Mouse (Mus musculus): ENCODE results near the gene Tkt. TPM values are rescaled to one million over a fixed set of nuclear protein-coding genes. Genes with fewer than 3 reads are reported as not detected.

The Tkt gene
- polyA plus RNA-seq, 1 experiment from 2014 or later, result 288 TPM

DNA sequence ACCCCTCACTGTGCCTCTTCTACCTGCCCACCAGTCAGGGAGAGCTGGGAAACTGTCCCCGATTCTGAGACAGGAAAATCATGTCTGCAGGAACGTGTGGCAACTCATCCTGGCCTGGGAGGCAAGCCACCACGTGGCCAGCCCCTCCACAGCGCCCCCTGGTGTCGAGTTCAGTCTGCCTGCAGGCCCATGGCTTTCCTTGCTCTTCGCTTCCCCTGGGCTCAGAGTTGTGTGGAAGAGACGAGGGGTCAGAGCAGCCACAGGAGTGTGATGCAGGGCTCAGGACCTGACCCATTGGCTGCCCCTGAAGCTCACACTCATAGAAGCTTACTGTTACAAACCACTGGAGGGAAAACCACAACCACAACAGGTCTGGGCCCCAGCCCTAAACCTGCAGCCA, 64.4 kb downstream of the Tkt start:
- Histone ChIP-seq H3K4me1 (replicated peaks) (no peaks in the 10 kb centered on the region), H3K4me3 (no peak overlapping the region), H3K4me2 (no peak overlapping the region), H3K27ac (replicated peaks) (no peak overlapping the region), H3K27me3 (no peaks in the 10 kb centered on the region), H3K9me3 (no peaks in the 10 kb centered on the region), H3K36me3 (no peaks in the 10 kb centered on the region), H3K9ac (no peak overlapping the region)
- no peak for ATAC-seq (ENCODE audit: low FRiP score, low read depth)
- 22% methylated on average over 7 of the region's 7 CpGs for WGBS

DNA sequence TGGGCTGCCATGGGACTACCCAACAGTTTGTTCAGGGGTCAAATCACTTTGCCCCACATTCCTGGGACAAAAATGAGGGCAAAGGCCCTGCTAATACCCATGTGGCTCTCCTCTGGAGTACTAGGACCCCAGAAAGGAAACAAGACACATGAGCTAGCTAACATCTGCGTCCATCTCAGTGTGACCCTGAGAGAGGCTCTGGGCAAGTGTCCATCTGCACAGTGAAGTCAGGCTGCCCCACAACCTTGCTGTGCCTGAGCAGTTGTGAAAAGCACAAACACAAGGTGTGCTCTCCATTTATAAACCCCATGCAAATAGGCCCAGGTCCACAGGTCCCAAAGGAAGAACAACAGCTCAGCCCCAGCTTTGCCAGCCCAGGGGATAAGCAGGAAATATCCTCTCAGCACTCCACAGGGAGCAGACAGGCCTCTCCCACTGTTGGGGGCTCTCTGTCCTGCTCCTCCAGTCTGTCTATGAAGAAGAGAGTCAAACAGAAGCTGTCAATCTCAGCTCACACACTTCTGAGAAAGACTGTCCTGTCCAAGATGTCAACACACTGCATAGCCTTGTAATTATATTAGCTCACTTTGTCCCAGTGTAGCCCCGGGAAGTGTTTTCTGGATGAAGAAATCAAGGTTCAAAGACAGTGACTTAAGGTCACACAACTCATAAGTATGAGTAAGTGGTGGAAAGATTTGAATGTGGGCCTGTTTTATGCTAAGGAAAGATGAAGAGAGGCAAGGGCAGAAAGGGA, 65.0 kb downstream of the Tkt start:
- no peaks in the 10 kb centered on the region for H3K4me1 ChIP-seq (replicated peaks)
- H3K36me3 ChIP-seq, result no peaks in the 10 kb centered on the region
- ATAC-seq (ENCODE audit: low FRiP score, low read depth), result no peak
- 81% methylated on average over 2 of the region's 2 CpGs for WGBS
- no peak overlapping the region for H3K4me2 ChIP-seq
- H3K4me3 ChIP-seq, result no peak overlapping the region
- H3K9me3 ChIP-seq, result no peaks in the 10 kb centered on the region
- no peak overlapping the region for H3K27ac ChIP-seq (replicated peaks)
- H3K9ac ChIP-seq, result no peak overlapping the region
- H3K27me3 ChIP-seq, result no peaks in the 10 kb centered on the region

DNA sequence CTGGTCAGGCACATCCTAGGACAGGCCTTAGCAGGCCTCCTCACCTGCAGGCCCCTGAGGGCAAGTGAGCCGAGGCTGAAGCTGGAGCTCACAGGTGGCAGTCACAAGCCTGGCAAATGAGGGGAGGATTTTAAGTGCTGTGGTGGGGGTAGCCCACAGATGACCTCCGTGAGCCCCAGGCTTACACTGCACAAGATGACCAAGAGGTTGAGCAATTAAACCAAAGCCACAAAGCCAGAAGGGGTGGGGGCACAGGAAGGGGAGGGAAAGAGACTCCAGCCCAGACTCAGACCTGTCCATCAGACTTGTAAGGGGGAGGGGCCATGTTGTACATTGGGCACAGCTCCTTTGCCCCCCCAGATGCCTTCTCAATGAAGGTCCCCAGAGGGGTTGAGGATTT, 68.6 kb downstream of the Tkt start:
- H3K9ac ChIP-seq, result no peak overlapping the region
- H3K27ac ChIP-seq (replicated peaks), result no peak overlapping the region
- no peaks in the 10 kb centered on the region for H3K4me1 ChIP-seq (replicated peaks)
- H3K36me3 ChIP-seq, result no peaks in the 10 kb centered on the region
- no peaks in the 10 kb centered on the region for H3K27me3 ChIP-seq
- H3K9me3 ChIP-seq, result no peaks in the 10 kb centered on the region
- H3K4me3 ChIP-seq, result no peak overlapping the region
- H3K4me2 ChIP-seq, result no peak overlapping the region
- ATAC-seq (ENCODE audit: low FRiP score, low read depth), result no peak
- 70% methylated on average over 2 of the region's 2 CpGs for WGBS

DNA sequence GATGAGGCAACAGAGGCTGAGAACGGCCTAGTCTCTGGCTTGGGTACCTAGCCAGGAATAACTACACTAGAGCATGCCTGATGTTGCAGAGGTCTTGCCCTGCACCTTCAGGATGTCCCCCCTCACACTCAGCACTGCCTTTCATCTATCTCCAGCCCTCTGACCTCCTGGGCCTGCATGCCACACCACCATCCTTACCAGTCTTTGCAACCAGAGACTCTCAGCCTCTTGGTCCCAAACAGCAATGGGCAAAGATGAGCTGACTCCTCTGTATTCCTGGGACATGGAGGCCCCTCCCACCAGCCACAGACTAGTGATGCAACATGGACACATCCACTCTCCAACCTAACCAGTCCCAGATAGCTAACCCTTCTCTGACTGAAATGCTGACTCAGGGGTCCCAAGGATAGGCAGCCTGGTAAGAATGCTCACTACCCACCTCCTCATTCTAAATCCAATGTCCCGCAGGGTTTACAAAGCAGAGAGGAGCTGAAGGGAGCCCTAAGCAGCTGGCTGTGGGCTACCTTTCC, 70.7 kb downstream of the Tkt start:
- 88% methylated on average over 2 of the region's 2 CpGs for WGBS
- ATAC-seq (ENCODE audit: low FRiP score, low read depth), result no peak
- Histone ChIP-seq H3K4me2 (no peak overlapping the region), H3K27ac (replicated peaks) (no peak overlapping the region), H3K9ac (no peak overlapping the region), H3K27me3 (no peaks in the 10 kb centered on the region), H3K4me3 (no peak overlapping the region), H3K4me1 (replicated peaks) (no peaks in the 10 kb centered on the region), H3K9me3 (no peaks in the 10 kb centered on the region), H3K36me3 (no peaks in the 10 kb centered on the region)

DNA sequence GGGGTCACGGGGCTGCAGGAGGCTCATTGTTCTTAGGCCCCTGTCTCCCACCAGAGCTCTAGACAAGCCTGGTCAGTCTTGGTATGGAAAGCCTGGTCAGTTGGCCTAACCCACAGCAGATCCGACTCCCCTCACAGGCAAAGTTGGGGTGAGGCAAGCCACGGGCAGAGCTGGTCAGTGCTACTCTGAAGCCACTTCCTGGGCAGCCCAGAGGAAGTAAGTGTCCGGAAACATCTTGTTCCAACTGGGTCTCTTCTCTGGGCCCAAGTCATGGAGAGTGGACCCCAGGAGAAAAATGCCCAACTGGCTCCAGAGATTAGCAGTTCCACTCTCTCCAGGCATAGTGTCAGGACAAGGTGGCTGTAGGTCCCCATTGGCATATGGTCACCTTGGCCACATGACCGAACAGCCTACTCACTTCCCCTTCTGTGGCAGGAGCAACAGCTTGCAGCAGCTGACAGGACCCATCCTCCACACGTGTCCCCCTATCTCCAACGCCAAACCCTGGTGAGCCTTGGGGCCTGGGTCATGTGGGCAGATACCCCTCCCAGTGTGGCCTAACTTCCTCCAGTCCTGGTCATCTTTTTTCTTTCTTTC, 71.9 kb downstream of the Tkt start:
- Histone ChIP-seq H3K36me3 (no peaks in the 10 kb centered on the region), H3K4me1 (replicated peaks) (peaks cover 3% of the 10 kb centered on the region; the same call in 1 of the 2 replicates), H3K9ac (no peak overlapping the region), H3K4me3 (no peak overlapping the region), H3K4me2 (no peak overlapping the region), H3K9me3 (no peaks in the 10 kb centered on the region), H3K27ac (replicated peaks) (no peak overlapping the region), H3K27me3 (peaks cover 6% of the 10 kb centered on the region; the same call in 1 of the 2 replicates)
- 81% methylated on average over 7 of the region's 7 CpGs for WGBS
- no peak for ATAC-seq (ENCODE audit: low FRiP score, low read depth)

DNA sequence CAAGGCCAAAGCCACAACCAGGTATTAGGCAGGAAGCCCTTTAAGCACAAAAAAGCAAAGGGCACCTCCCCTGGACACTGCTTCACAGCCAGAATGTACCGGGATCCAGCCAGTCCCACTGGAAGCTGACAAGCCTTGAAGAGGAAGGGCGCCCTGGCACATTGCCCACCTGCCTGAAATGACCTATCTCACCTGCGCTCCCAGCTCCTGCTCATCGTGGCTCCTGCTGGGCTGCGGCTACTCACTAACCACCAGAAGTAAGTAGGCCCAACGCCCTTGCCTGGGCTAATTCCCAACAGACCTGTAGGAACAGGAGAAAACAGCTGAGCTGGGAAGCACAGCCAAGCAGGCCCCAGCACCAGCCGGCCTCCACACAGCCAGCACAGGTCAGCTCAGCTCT, 74.0 kb downstream of the Tkt start:
- Histone ChIP-seq H3K4me1 (replicated peaks) (peaks cover 20% of the 10 kb centered on the region), H3K27ac (replicated peaks) (no peak overlapping the region), H3K9me3 (no peaks in the 10 kb centered on the region), H3K9ac (no peak overlapping the region), H3K27me3 (peaks cover 6% of the 10 kb centered on the region; the same call in 1 of the 2 replicates), H3K4me2 (no peak overlapping the region), H3K4me3 (no peak overlapping the region), H3K36me3 (no peaks in the 10 kb centered on the region)
- ATAC-seq (ENCODE audit: low FRiP score, low read depth), result no peak
- 76% methylated on average over 7 of the region's 7 CpGs for WGBS

DNA sequence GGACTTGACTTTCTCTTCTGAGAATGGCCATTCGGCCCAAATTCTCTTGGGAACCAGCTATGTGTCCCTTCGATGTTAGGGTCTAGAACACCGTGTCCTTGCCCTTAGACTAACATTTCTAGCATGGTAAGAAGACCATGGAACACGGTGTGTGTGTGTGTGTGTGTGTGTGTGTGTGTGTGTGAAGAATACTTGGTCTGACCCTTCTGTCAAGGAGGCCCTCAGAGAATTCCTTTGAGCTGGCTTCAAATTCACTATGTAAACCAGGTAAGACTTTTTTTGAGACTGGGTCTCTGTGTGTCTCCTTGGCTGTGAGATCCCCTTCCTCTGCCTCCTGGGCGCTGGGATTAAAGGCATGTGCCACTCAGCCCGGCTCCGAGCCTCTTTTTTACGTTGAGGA, 74.4 kb downstream of the Tkt start:
- no peak for ATAC-seq (ENCODE audit: low FRiP score, low read depth)
- peaks cover 20% of the 10 kb centered on the region for H3K4me1 ChIP-seq (replicated peaks)
- WGBS, result 93% methylated on average over 8 of the region's 8 CpGs
- H3K27me3 ChIP-seq, result peaks cover 8% of the 10 kb centered on the region; the same call in 1 of the 2 replicates
- H3K27ac ChIP-seq (replicated peaks), result no peak overlapping the region
- no peaks in the 10 kb centered on the region for H3K36me3 ChIP-seq
- no peak overlapping the region for H3K4me3 ChIP-seq
- H3K4me2 ChIP-seq, result no peak overlapping the region
- H3K9me3 ChIP-seq, result no peaks in the 10 kb centered on the region
- H3K9ac ChIP-seq, result no peak overlapping the region

Small RNAs within 50 kb of the gene (microRNA-seq; reads per million reads assigned to microRNA genes)
- gene Mir3076, result 4.8 reads per million, percentile 20 among the genes with 10 or more reads in this experiment

Other genes with a start within 250 kb of the Tkt start
- 16.2 and 18.3 TPM in 2 replicates for gene Dcp1a, start 68.8 kb upstream of the Tkt start, polyA plus RNA-seq (2015; fragmentation: Nextera tagmentation; extraction: Ambion mirVana)
- 8.3 and 10.7 TPM in 2 replicates for gene Cacna1d, start 56.9 kb upstream of the Tkt start, polyA plus RNA-seq (2015; fragmentation: Nextera tagmentation; extraction: Ambion mirVana)
- gene Prkcd, start 77.9 kb downstream of the Tkt start, polyA plus RNA-seq (2015; fragmentation: Nextera tagmentation; extraction: Ambion mirVana), result 27.1 and 28.3 TPM in 2 replicates
- gene Rft1, start 106.0 kb downstream of the Tkt start, polyA plus RNA-seq (2015; fragmentation: Nextera tagmentation; extraction: Ambion mirVana), result 8.0 and 8.6 TPM in 2 replicates
- 16.9 and 18.1 TPM in 2 replicates for gene Sfmbt1, start 166.5 kb downstream of the Tkt start, polyA plus RNA-seq (2015; fragmentation: Nextera tagmentation; extraction: Ambion mirVana)

All from hindbrain, embryonic 15.5 days (tissue).